Mouse (Mus musculus) spleen, adult 2 months (tissue): ENCODE results near the gene Cbln4.

ENCODE experiments used
- CTCF ChIP-seq: fragments of 200-500 bp; IDR thresholded peaks from 2 replicates; pipeline ENCODE4 v1.5.1; 2011; ENCODE audit warnings: mild to moderate bottlenecking, inconsistent platforms; ENCODE audit not compliant: insufficient read depth, insufficient read length, insufficient replicate concordance; ENCODE audit errors: extremely low read depth
- POLR2A ChIP-seq: fragments of 200-500 bp; IDR thresholded peaks from 2 replicates; pipeline ENCODE4 v1.6.1; 2011; ENCODE audit warnings: low read depth, low read length, inconsistent platforms

DNA sequence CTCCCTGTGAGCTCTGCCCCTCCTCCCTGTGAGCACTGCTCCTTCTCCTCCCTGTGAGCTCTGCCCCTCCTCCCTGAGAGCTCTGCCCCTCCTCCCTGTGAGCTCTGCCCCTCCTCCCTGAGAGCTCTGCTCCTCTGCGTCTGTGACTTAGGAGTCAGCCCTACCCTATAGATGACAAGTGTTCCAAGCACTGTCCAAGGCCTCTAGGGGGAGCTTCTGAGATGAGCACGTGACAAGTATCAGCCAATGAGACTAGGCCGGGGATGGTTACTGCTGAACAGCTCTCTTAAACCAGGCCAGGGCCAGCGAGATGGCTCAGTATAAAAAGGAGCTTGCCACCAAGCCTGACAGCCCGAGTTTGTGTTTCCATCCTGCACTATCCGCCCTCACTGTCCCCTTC is 48.4 kb downstream of the Cbln4 start:
- TF ChIP-seq CTCF = no peak
- TF ChIP-seq POLR2A = no peak
